In the genomic region with DNA sequence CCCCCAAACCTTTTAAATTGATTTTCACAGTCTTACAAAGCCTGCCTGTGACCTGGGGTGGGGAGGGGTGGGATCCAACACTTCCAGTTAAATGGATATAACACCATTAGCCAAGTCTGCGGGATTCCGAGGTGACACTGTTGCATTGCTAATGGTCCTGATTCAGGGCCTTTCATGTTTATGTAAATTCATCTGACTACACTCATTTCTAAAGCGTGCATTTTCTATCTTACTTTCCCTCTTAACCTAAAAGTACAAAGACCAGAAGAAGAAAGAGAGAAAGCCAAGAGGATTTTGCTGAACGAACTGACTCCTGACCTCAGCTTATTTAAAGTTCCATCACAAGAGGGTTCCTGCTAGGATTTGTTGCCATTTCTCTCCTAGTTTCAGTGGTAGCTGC, we compare ENCODE assay signal across 20 mouse cellular contexts.
"Had no signal": no experiment of that assay in that cellular context is flagged by ENCODE, and none has a peak within 500 bp of the region (broad histone marks: within the 10 kb centered on the region; RNA-seq: fewer than 3 reads in every experiment).

No protein-coding gene starts in this region.

- H3K4me1 ChIP-seq: liver, embryonic 12.5 days; liver, embryonic 15.5 days; lung, embryonic 15.5 days; megakaryocyte, embryonic 14.5 days; midbrain, embryonic 13.5 days had no signal

- H3K4me3 ChIP-seq: limb, embryonic 10.5 days; limb, embryonic 13.5 days; liver, embryonic 12.5 days; liver, embryonic 15.5 days; lung, embryonic 15.5 days; megakaryocyte, embryonic 14.5 days; midbrain, embryonic 13.5 days; neural tube, embryonic 12.5 days; neural tube, embryonic 15.5 days had no signal

- H3K27me3 ChIP-seq: limb, embryonic 13.5 days; liver, embryonic 12.5 days; liver, embryonic 15.5 days; lung, embryonic 15.5 days; midbrain, embryonic 13.5 days; neural tube, embryonic 12.5 days; neural tube, embryonic 15.5 days had no signal

- H3K4me2 ChIP-seq: limb, embryonic 13.5 days; liver, embryonic 12.5 days; liver, embryonic 15.5 days; lung, embryonic 15.5 days; midbrain, embryonic 13.5 days; neural tube, embryonic 12.5 days; neural tube, embryonic 15.5 days had no signal

- H3K27ac ChIP-seq: kidney, postnatal 0 days; limb, embryonic 10.5 days; limb, embryonic 13.5 days; liver, embryonic 12.5 days; liver, embryonic 15.5 days; lung, embryonic 15.5 days; midbrain, embryonic 13.5 days; neural tube, embryonic 12.5 days; neural tube, embryonic 15.5 days had no signal

- H3K36me3 ChIP-seq: limb, embryonic 10.5 days; limb, embryonic 13.5 days; liver, embryonic 12.5 days; liver, embryonic 15.5 days; lung, embryonic 15.5 days; midbrain, embryonic 13.5 days; neural tube, embryonic 12.5 days; neural tube, embryonic 15.5 days had no signal

- ATAC-seq: liver, embryonic 12.5 days; midbrain, embryonic 13.5 days had no signal

- H3K9me3 ChIP-seq: limb, embryonic 10.5 days; limb, embryonic 13.5 days; liver, embryonic 12.5 days; liver, embryonic 15.5 days; lung, embryonic 15.5 days; midbrain, embryonic 13.5 days; neural tube, embryonic 12.5 days; neural tube, embryonic 15.5 days had no signal

- DNase-seq: kidney, adult 11 months; kidney, postnatal 36 days; liver; lung, adult 18-20 months; lung, postnatal 10 days; lung, postnatal 36 days; retina, postnatal 1 day; right cerebral cortex, postnatal 25 days; thymus, adult 18-20 months; thymus, postnatal 36 days had no signal

- H3K9ac ChIP-seq: limb, embryonic 13.5 days; liver, embryonic 12.5 days; liver, embryonic 15.5 days; lung, embryonic 15.5 days; midbrain, embryonic 13.5 days; neural tube, embryonic 12.5 days; neural tube, embryonic 15.5 days had no signal
